Mouse (Mus musculus): ENCODE measurements around the gene Slc8b1.
A peak's percentile ranks its signal among the peaks of the same experiment; 100 is the strongest.

Slc8b1 gene

GRCm38 (mm10) chr5:120526311-120526710 lies 15.3 kb downstream of the Slc8b1 start:
- no peak for DNase-seq (ENCODE audit: low spot score in 2 of 2)

- DNase-seq (ENCODE audit: low spot score in 2 of 2): no peak
Observed at GRCm38 (mm10) chr5:120527296-120527964, 16.5 kb downstream of the Slc8b1 start.

GRCm38 (mm10) chr5:120531631-120532030 lies 20.7 kb downstream of the Slc8b1 start:
- DNase-seq (ENCODE audit: low spot score in 2 of 2): no peak

- DNase-seq (ENCODE audit: low spot score in 2 of 2): no peak
Observed at GRCm38 (mm10) chr5:120534071-120534685, 23.2 kb downstream of the Slc8b1 start.

- no peak for DNase-seq (ENCODE audit: low spot score in 2 of 2)
Observed at GRCm38 (mm10) chr5:120534686-120535075, 23.7 kb downstream of the Slc8b1 start.

GRCm38 (mm10) chr5:120536046-120536445 lies 25.1 kb downstream of the Slc8b1 start:
- no peak for DNase-seq (ENCODE audit: low spot score in 2 of 2)

- DNase-seq (ENCODE audit: low spot score in 2 of 2): no peak
Observed at GRCm38 (mm10) chr5:120536632-120537031, 25.7 kb downstream of the Slc8b1 start.

GRCm38 (mm10) chr5:120548236-120548850 lies 37.4 kb downstream of the Slc8b1 start:
- DNase-seq (ENCODE audit: low spot score in 2 of 2): no peak

- DNase-seq (ENCODE audit: low spot score in 2 of 2): no peak
Observed at GRCm38 (mm10) chr5:120550137-120550536, 39.2 kb downstream of the Slc8b1 start.

- DNase-seq (ENCODE audit: low spot score in 2 of 2): no peak
Observed at GRCm38 (mm10) chr5:120550673-120551072, 39.7 kb downstream of the Slc8b1 start.

- no peak for DNase-seq (ENCODE audit: low spot score in 2 of 2)
Observed at GRCm38 (mm10) chr5:120555871-120556270, 44.9 kb downstream of the Slc8b1 start.

- no peak for DNase-seq (ENCODE audit: low spot score in 2 of 2)
Observed at GRCm38 (mm10) chr5:120558041-120558440, 47.1 kb downstream of the Slc8b1 start.

- no peak for DNase-seq (ENCODE audit: low spot score in 2 of 2)
Observed at GRCm38 (mm10) chr5:120558762-120559161, 47.8 kb downstream of the Slc8b1 start.

- DNase-seq (ENCODE audit: low spot score in 2 of 2): no peak
Observed at GRCm38 (mm10) chr5:120560129-120560615, 49.2 kb downstream of the Slc8b1 start.

- peak in 1 of 2 experiments; percentile 72 for DNase-seq (ENCODE audit: low spot score in 2 of 2)
Observed at GRCm38 (mm10) chr5:120560616-120561311, 49.8 kb downstream of the Slc8b1 start.

- peak in 1 of 2 experiments; percentile 75 for DNase-seq (ENCODE audit: low spot score in 2 of 2)
Observed at GRCm38 (mm10) chr5:120562956-120563913, 52.3 kb downstream of the Slc8b1 start.

GRCm38 (mm10) chr5:120563914-120564311 lies 52.9 kb downstream of the Slc8b1 start:
- no peak for DNase-seq (ENCODE audit: low spot score in 2 of 2)

- no peak for DNase-seq (ENCODE audit: low spot score in 2 of 2)
Observed at GRCm38 (mm10) chr5:120565171-120565905, 54.4 kb downstream of the Slc8b1 start.

- no peak for DNase-seq (ENCODE audit: low spot score in 2 of 2)
Observed at GRCm38 (mm10) chr5:120566101-120566500, 55.1 kb downstream of the Slc8b1 start.

GRCm38 (mm10) chr5:120566681-120567252 lies 55.8 kb downstream of the Slc8b1 start:
- no peak for DNase-seq (ENCODE audit: low spot score in 2 of 2)

Data from urinary bladder, postnatal 4 days (tissue).